Mouse (Mus musculus) heart, embryonic 16.5 days (tissue): ENCODE data around the gene Ak1. TPM values are rescaled to one million over a fixed set of nuclear protein-coding genes. Genes with fewer than 3 reads are reported as not detected.
A peak's percentile ranks its signal among the peaks of the same experiment; 100 is the strongest.

ENCODE experiments used
- ATAC-seq: fragments of 200-750 bp; cut with Nextera tagmentation; replicated peaks from 2 replicates; pipeline ENCODE4 v1.8.0; 2017; ENCODE audit warnings: moderate number of reproducible peaks; ENCODE audit not compliant: insufficient read depth, low FRiP score; ENCODE audit errors: extremely low read depth
- H3K27ac ChIP-seq: fragments of 300-500 bp; sonication (generic); 2 replicates; pipeline ENCODE4 v1.5.1; 2014; ENCODE audit warnings: mild to moderate bottlenecking, low read length, control low read depth, moderate library complexity
- H3K27me3 ChIP-seq: fragments of 300-500 bp; sonication (generic); 2 replicates; pipeline ENCODE4 v1.6.1; 2014; ENCODE audit warnings: low read length, mixed read lengths; ENCODE audit not compliant: control insufficient read depth, insufficient read depth
- H3K36me3 ChIP-seq: fragments of 300-500 bp; sonication (generic); 2 replicates; pipeline ENCODE4 v1.6.1; 2014; ENCODE audit not compliant: control insufficient read depth, insufficient read depth
- H3K4me1 ChIP-seq: fragments of 300-500 bp; sonication (generic); 2 replicates; pipeline ENCODE4 v1.6.1; 2014; ENCODE audit warnings: low read length, mixed read lengths; ENCODE audit not compliant: control insufficient read depth, insufficient read depth
- H3K4me2 ChIP-seq: fragments of 300-500 bp; sonication (generic); 2 replicates; pipeline ENCODE4 v1.6.1; 2014; ENCODE audit warnings: low read depth, mild to moderate bottlenecking, control low read depth, low read length
- H3K4me3 ChIP-seq: fragments of 300-500 bp; sonication (generic); 2 replicates; pipeline ENCODE4 v1.5.1; 2014; ENCODE audit warnings: mild to moderate bottlenecking, control low read depth, low read length
- H3K9ac ChIP-seq: fragments of 300-500 bp; sonication (generic); 2 replicates; pipeline ENCODE4 v1.6.1; 2014; ENCODE audit warnings: low read length, control low read depth
- H3K9me3 ChIP-seq: fragments of 300-500 bp; sonication (generic); replicated peaks from 2 replicates; pipeline ENCODE4 v1.6.1; 2016; ENCODE audit warnings: low read length; ENCODE audit not compliant: control insufficient read depth
- WGBS: fragments of 180-500 bp; shearing (Covaris S2); extraction: QIAGEN DNeasy Blood & Tissue Kit; methylation state at CpG from one replicate; pipeline ENCODE4 v1.1.7; 2014; 5-methylcytosine and 5-hydroxymethylcytosine counted together
- polyA plus RNA-seq: library from polyadenylated mRNA; unstranded; fragments of >200 nt; fragmentation: Nextera tagmentation; extraction: Ambion mirVana; gene quantifications from 2 replicates; pipeline ENCODE4 v1.2.1, GENCODE M21; 2015

Gene Ak1
- 470 and 488 TPM in 2 replicates for polyA plus RNA-seq

DNA sequence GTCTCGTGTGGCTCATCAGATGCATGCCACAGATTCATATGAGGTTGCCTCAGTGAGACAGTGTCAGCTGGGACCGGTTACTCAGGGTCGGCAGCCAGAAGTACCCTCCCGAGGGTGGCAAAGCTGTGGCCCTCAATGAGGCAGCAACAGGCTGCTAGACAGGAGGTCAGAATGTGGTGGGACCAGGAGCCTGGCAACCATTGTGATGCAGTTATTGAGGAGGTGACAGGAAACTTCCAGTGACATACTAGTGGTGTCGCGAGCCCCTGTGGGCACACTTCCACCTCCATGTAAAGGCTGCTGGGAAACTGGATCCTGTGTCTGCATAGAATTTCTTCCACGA lies at the start of gene Ak1:
TSS of gene Ak1 (plus strand) at position 242 of the 343 bp plus-strand sequence.
- Histone ChIP-seq H3K27ac (peak within 1 kb of the TSS; percentile 95), H3K27me3 (no peaks in the 10 kb centered on the region), H3K4me2 (peak within 1 kb of the TSS; percentile 44), H3K36me3 (peaks cover 23% of the 10 kb centered on the region), H3K4me1 (peaks cover 43% of the 10 kb centered on the region), H3K9me3 (peaks cover 3% of the 10 kb centered on the region; the same call in 1 of the 2 replicates), H3K9ac (peak within 1 kb of the TSS; percentile 58), H3K4me3 (no peak within 1 kb of the TSS; the same call in 1 of the 2 replicates)
- 13% methylated on average over 7 of the region's 7 CpGs for WGBS
- ATAC-seq, result no peak; the same call in 1 of the 2 replicates

DNA sequence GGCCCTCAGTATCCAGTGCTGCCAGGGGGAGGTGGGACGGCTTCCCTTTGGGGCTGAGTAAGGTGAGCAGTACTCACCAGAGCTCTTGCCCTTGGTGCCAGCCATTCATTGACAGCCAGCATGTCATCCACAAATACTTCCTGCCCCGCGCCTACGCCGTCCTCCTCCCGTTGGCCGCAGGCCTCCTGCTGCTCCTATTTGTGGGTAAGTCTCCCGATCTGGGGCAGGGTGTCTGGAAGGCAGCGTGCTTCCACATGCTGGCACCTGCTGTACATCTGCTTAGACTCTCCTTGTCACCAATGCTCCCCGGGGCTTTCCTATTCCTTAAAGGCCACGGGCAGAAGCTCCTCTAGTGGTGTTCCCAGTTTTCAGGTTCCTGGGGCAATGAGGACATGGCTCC lies 49.4 kb upstream of the Ak1 start:
- Histone ChIP-seq H3K4me1 (peaks cover 24% of the 10 kb centered on the region), H3K27ac (no peak overlapping the region), H3K4me2 (no peak overlapping the region), H3K9me3 (no peaks in the 10 kb centered on the region), H3K4me3 (no peak overlapping the region), H3K27me3 (peaks cover 10% of the 10 kb centered on the region), H3K36me3 (peaks cover 11% of the 10 kb centered on the region), H3K9ac (no peak overlapping the region)
- ATAC-seq, result no peak
- WGBS, result 90% methylated on average over 11 of the region's 11 CpGs

DNA sequence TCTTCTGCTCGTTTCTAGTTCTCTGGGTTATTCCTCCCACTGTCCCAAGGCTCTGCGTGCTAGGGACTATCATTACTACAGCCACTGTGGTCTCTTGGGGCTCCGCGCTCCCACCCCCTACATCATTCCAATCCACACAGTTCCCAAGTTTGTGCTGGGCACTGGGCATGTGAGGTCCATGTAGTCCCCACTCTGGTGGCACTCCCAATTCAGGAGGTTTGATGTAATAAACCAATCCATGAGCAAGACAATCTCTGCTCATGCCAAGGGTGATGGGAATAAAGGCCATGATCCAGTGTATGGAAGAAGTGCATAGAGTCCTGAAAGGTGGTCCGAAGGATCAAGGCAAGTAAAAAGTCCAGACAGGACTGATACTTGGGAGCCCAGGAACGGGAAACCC lies 47.1 kb upstream of the Ak1 start, which contains the start of gene Pip5kl1:
TSS of gene Pip5kl1 (plus strand) at position 301 of the 400 bp plus-strand sequence.
- no peaks in the 10 kb centered on the region for H3K9me3 ChIP-seq
- H3K27me3 ChIP-seq, result peaks cover 23% of the 10 kb centered on the region
- peaks cover 19% of the 10 kb centered on the region for H3K4me1 ChIP-seq
- peak within 1 kb of the TSS; percentile 37; the same call in 1 of the 2 replicates for H3K9ac ChIP-seq
- no peak within 1 kb of the TSS for H3K27ac ChIP-seq
- WGBS, result 71% methylated on average over 6 of the region's 6 CpGs
- ATAC-seq, result no peak
- H3K4me2 ChIP-seq, result peak within 1 kb of the TSS; percentile 62
- H3K4me3 ChIP-seq, result peak within 1 kb of the TSS; percentile 37
- peaks cover 7% of the 10 kb centered on the region; the same call in 1 of the 2 replicates for H3K36me3 ChIP-seq

DNA sequence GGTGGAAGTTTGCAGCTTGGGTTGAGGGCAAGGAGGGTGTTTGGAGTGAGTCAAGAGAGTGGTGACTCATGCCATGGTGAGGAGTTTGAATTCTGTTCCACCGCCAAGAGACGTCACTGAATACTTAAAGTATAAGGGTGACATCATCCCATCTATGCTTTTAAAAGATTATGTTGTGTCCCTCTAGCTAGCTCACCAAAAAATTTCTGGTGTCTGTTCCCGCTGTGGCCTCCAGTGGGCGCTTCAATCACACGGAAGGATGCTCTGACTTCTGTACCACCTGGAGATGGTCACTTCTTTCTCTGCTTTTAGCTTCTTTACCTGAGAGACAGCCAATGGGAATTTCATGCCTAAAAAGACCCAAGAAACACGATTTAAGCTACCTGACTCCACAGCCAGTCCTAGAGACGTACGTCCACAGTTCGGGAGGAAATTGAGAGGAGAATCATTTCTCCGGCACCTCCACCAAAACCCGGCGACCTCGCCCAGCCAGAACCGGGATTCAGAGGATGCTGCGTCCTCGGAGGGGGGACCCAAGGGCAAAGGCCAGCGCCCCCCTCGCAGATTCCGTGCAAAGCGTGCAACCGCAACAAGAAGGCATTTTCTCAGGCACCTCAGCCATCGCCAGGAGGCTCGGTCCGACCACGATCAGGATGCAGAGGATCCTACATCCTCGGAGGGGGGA lies 46.5 kb upstream of the Ak1 start:
- 4% methylated on average over 26 of the region's 26 CpGs for WGBS
- Histone ChIP-seq H3K36me3 (peaks cover 7% of the 10 kb centered on the region; the same call in 1 of the 2 replicates), H3K4me1 (peaks cover 19% of the 10 kb centered on the region), H3K4me3 (peak overlapping the region; percentile 37), H3K9ac (peak overlapping the region; percentile 37; the same call in 1 of the 2 replicates), H3K27ac (no peak overlapping the region), H3K4me2 (peak overlapping the region; percentile 62), H3K27me3 (peaks cover 25% of the 10 kb centered on the region), H3K9me3 (no peaks in the 10 kb centered on the region)
- ATAC-seq, result no peak

DNA sequence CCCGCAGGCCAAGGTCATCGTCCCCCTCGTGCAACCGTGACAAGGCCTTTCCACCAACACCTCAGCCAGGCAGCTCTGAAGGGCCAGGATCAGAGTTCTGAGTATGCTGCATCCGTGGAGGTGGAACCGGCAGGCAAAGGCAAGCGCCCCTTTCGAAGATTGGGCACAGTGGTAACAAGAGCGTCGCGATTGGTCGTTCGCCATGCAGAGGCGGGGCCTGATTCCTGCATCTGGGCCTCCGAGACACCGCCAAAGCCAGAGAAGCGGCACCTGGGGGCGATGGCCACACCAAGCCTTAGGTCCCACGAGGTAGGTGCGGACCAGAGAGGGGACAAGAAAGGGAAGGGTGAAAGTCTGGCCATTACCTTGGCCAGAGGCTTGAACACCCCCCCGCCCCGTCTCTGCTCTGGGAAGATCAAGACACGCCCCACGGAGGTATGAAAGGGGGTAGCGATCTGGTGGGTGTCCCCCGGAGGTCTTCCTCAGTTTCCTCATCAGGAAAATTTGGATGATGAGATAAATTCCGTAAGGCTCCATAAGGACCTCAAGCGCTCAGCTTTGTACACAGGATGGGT lies 45.9 kb upstream of the Ak1 start, which contains the start of gene 9430097D07Rik:
TSS of gene 9430097D07Rik (minus strand) at position 99 of the 575 bp plus-strand sequence.
- H3K9me3 ChIP-seq, result no peaks in the 10 kb centered on the region
- H3K36me3 ChIP-seq, result peaks cover 7% of the 10 kb centered on the region; the same call in 1 of the 2 replicates
- no peak within 1 kb of the TSS for H3K27ac ChIP-seq
- H3K27me3 ChIP-seq, result peaks cover 28% of the 10 kb centered on the region
- no peak; the same call in 1 of the 2 replicates for ATAC-seq
- H3K4me1 ChIP-seq, result peaks cover 17% of the 10 kb centered on the region
- peak within 1 kb of the TSS; percentile 62 for H3K4me2 ChIP-seq
- WGBS, result 9% methylated on average over 28 of the region's 28 CpGs
- peak within 1 kb of the TSS; percentile 37; the same call in 1 of the 2 replicates for H3K9ac ChIP-seq
- peak within 1 kb of the TSS; percentile 37 for H3K4me3 ChIP-seq

DNA sequence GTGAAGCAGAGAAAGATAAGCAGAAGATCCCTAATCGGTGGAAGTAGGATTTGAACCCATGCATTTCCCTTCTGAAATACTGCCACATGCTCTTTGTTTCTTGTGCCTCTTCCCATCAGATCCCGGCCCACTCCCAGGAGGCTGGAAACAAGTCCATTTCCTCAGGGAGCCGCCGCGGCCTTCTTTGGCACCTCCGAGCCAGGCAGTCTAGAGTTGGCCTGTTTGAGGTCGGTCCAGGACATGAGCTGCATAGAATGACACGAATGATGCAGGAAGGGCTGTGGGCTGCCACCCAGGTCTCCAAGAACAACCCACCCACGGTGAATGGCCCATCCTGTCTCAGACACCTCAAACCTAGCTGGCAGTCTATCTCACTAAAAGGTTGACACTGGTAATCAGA lies 45.0 kb upstream of the Ak1 start:
- Histone ChIP-seq H3K27ac (no peak overlapping the region), H3K27me3 (peaks cover 28% of the 10 kb centered on the region), H3K9ac (no peak overlapping the region), H3K36me3 (peaks cover 7% of the 10 kb centered on the region; the same call in 1 of the 2 replicates), H3K4me1 (peaks cover 12% of the 10 kb centered on the region), H3K9me3 (no peaks in the 10 kb centered on the region), H3K4me3 (no peak overlapping the region), H3K4me2 (no peak overlapping the region)
- WGBS, result 84% methylated on average over 9 of the region's 9 CpGs
- no peak for ATAC-seq

DNA sequence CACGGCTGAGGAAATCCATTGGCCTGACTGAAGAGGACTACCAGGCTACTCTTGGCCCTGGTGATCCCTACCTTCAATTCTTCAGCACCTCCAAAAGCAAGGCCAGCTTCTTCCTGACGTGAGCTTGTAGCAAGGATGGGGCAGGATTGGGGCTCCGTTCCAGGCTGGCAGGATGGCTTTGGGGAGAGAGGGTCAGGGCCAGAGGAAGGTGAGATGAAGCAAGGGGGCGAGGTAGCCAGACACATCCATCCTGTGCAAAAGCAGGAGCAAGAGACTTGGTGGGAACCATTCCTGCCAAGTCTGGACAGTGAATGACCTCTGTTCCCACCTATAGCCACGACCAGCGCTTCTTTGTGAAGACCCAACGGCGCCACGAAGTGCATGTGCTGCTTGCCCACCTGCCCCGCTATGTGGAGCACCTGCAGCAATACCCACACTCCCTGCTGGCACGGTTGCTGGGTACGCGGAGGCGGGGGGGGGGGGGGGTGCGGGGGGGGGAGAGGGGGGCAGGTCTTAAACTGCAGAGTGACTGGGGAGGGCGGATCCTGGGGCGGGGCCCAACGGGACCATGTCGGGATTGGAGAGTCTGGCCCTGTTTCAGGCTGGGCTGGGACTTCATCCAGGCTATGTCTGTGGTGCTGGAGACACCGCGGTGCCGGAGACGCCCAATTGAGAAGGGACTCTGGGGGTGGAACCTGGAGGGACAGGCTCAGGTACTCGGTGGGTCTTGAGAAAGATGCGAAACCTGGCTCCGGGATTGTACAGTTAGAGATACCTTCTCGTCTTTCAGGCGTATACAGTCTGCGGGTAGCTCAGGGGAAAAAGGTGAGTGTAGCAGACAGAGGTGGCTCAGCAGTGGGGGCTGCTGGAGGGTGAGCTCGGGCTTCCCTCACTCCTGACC lies 43.2 kb upstream of the Ak1 start:
- Histone ChIP-seq H3K4me3 (no peak overlapping the region), H3K27me3 (peaks cover 28% of the 10 kb centered on the region), H3K4me2 (no peak overlapping the region), H3K4me1 (peaks cover 13% of the 10 kb centered on the region), H3K9ac (no peak overlapping the region), H3K27ac (no peak overlapping the region), H3K36me3 (peaks cover under 1% of the 10 kb centered on the region; the same call in 1 of the 2 replicates), H3K9me3 (no peaks in the 10 kb centered on the region)
- WGBS, result 40% methylated on average over 25 of the region's 30 CpGs
- no peak for ATAC-seq

DNA sequence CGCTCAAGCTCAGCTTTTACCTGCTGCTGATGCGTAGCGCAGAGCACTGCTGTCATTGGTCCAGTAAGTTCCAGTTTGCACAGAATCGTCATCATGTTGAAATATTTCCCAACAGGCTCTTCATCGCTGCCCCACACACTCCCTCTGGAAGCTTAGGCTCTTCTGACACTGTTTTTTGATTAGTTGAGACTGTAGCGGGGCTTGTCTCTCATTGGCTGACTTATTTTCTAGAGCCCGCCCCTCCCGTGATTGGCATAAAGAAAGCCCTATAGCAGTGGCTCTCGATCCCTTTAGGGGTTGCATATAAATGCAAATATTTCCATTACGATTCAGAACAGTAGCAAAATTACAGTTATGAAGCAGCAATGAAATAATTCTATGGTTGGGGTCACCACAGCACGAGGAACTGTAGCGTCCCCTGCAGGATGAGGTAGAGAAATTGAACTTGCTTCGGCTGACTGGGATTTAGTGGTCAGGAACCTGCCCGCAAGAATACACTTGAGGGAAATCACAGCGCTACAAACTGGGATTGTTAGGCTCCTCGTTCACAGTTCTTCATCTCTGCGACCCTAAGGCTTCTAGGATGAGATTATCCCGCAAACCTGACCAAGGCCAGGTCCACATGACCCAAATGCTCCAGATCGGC lies 40.0 kb upstream of the Ak1 start:
- H3K4me3 ChIP-seq, result peak overlapping the region; percentile 37
- no peaks in the 10 kb centered on the region for H3K9me3 ChIP-seq
- H3K27me3 ChIP-seq, result peaks cover 20% of the 10 kb centered on the region
- peaks cover 6% of the 10 kb centered on the region; the same call in 1 of the 2 replicates for H3K4me1 ChIP-seq
- peak overlapping the region; percentile 53 for H3K4me2 ChIP-seq
- 38% methylated on average over 19 of the region's 19 CpGs for WGBS
- ATAC-seq, result no peak
- H3K36me3 ChIP-seq, result no peaks in the 10 kb centered on the region
- no peak overlapping the region for H3K27ac ChIP-seq
- H3K9ac ChIP-seq, result no peak overlapping the region
